Mouse (Mus musculus): ENCODE measurements around the gene Robo2. TPM values are rescaled to one million over a fixed set of nuclear protein-coding genes. Genes with fewer than 3 reads are reported as not detected.

Robo2 gene
- total and polyA plus RNA-seq, 3 experiments, result 1.2 to 4.2 (median 3.4) TPM

- no peak for DNase-seq
Observed at GRCm38 (mm10) chr16:74321666-74322371, 89.8 kb downstream of the Robo2 start.

GRCm38 (mm10) chr16:74316150-74316549 lies 95.5 kb downstream of the Robo2 start:
- DNase-seq, result no peak

GRCm38 (mm10) chr16:74313222-74313621 lies 98.4 kb downstream of the Robo2 start:
- DNase-seq, result no peak

- DNase-seq, result no peak
Observed at GRCm38 (mm10) chr16:74307543-74307887, 104.1 kb downstream of the Robo2 start.

GRCm38 (mm10) chr16:74306876-74307542 lies 104.6 kb downstream of the Robo2 start:
- DNase-seq, result no peak

GRCm38 (mm10) chr16:74287878-74288277 lies 123.7 kb downstream of the Robo2 start:
- no peak for DNase-seq

- DNase-seq, result no peak
Observed at GRCm38 (mm10) chr16:74282549-74282948, 129.1 kb downstream of the Robo2 start.

- DNase-seq, result no peak
Observed at GRCm38 (mm10) chr16:74276855-74277573, 134.6 kb downstream of the Robo2 start.

GRCm38 (mm10) chr16:74274596-74274995 lies 137.0 kb downstream of the Robo2 start:
- DNase-seq, result no peak

GRCm38 (mm10) chr16:74272993-74273392 lies 138.6 kb downstream of the Robo2 start:
- no peak for DNase-seq

- no peak for DNase-seq
Observed at GRCm38 (mm10) chr16:74258241-74258640, 153.4 kb downstream of the Robo2 start.

GRCm38 (mm10) chr16:74244452-74244851 lies 167.2 kb downstream of the Robo2 start:
- DNase-seq, result no peak

- DNase-seq, result no peak
Observed at GRCm38 (mm10) chr16:74241534-74241933, 170.1 kb downstream of the Robo2 start.

GRCm38 (mm10) chr16:74237411-74237930 lies 174.2 kb downstream of the Robo2 start:
- no peak for DNase-seq

- DNase-seq, result no peak
Observed at GRCm38 (mm10) chr16:74234393-74235059, 177.1 kb downstream of the Robo2 start.

- no peak for DNase-seq
Observed at GRCm38 (mm10) chr16:74233596-74233995, 178.0 kb downstream of the Robo2 start.

GRCm38 (mm10) chr16:74227285-74227684 lies 184.3 kb downstream of the Robo2 start:
- no peak for DNase-seq

- no peak for DNase-seq
Observed at GRCm38 (mm10) chr16:74225423-74226272, 186.0 kb downstream of the Robo2 start.

GRCm38 (mm10) chr16:74222501-74222900 lies 189.1 kb downstream of the Robo2 start:
- DNase-seq, result no peak

- DNase-seq, result no peak
Observed at GRCm38 (mm10) chr16:74216879-74217415, 194.7 kb downstream of the Robo2 start.

- peak; percentile 2 for DNase-seq
Observed at GRCm38 (mm10) chr16:74215791-74216190, 195.8 kb downstream of the Robo2 start.

Measured in adrenal gland, adult 2 months (tissue).